Mouse (Mus musculus): Measurements from ENCODE around the gene Fancg. TPM values are rescaled to one million over a fixed set of nuclear protein-coding genes. Genes with fewer than 3 reads are reported as not detected.

The Fancg gene
- polyA plus RNA-seq, 1 experiment from 2014 or later, result 17.3 TPM

- ATAC-seq (no peak), DNase-seq (ENCODE audit: low spot score) (no peak)
- Histone ChIP-seq H3K4me2 (ENCODE audit: low read length) (peak overlapping the region; percentile 80), H3K9me3 (replicated peaks; ENCODE audit: control insufficient read depth, low read length) (no peaks in the 10 kb centered on the region), H3K9ac (ENCODE audit: low read length) (peak overlapping the region; percentile 96), H3K27me3 (replicated peaks; ENCODE audit: control insufficient read depth, insufficient read depth, low read length) (no peaks in the 10 kb centered on the region), H3K4me3 (ENCODE audit: low read depth, low read length) (peak overlapping the region; percentile 71; the same call in 1 of the 2 replicates), H3K4me1 (ENCODE audit: control insufficient read depth, insufficient read depth, low read length) (peaks cover 37% of the 10 kb centered on the region), H3K36me3 (ENCODE audit: control insufficient read depth, insufficient read depth, low read length) (peaks cover 40% of the 10 kb centered on the region), H3K27ac (ENCODE audit: low read depth, low read length) (peak overlapping the region; percentile 96)
- 84% methylated on average over 7 of the region's 7 CpGs for WGBS
These were observed 57.7 kb downstream of the Fancg start for GRCm38 (mm10) chr4:42952563-42952962.

Other genes starting within 250 kb of the Fancg start
- gene Ccl21a, start 236.5 kb downstream of the Fancg start, polyA plus RNA-seq (2014; fragmentation: Nextera tagmentation; extraction: Ambion mirVana), result 0.55 and 0.80 TPM in 2 replicates
- not detected in 2 replicates for gene Fam205a1, start 156.6 kb downstream of the Fancg start, polyA plus RNA-seq (2014; fragmentation: Nextera tagmentation; extraction: Ambion mirVana)
- 0.10 and 0.41 TPM in 2 replicates for gene Gm12394, start 153.7 kb downstream of the Fancg start, polyA plus RNA-seq (2014; fragmentation: Nextera tagmentation; extraction: Ambion mirVana)
- 0.64 and 0.98 TPM in 2 replicates for gene Fam205c, start 136.3 kb downstream of the Fancg start, polyA plus RNA-seq (2014; fragmentation: Nextera tagmentation; extraction: Ambion mirVana)
- 11.8 and 17.2 TPM in 2 replicates for gene Phf24, start 93.8 kb downstream of the Fancg start, polyA plus RNA-seq (2014; fragmentation: Nextera tagmentation; extraction: Ambion mirVana)
- 52.1 and 61.1 TPM in 2 replicates for gene Dnajb5, start 60.7 kb downstream of the Fancg start, polyA plus RNA-seq (2014; fragmentation: Nextera tagmentation; extraction: Ambion mirVana)
- 0.47 and 0.53 TPM in 2 replicates for gene 1700022I11Rik, start 40.9 kb downstream of the Fancg start, polyA plus RNA-seq (2014; fragmentation: Nextera tagmentation; extraction: Ambion mirVana)
- gene Vcp, start 10.0 kb downstream of the Fancg start, polyA plus RNA-seq (2014; fragmentation: Nextera tagmentation; extraction: Ambion mirVana), result 446 and 480 TPM in 2 replicates
- gene Pigo, start 15.3 kb upstream of the Fancg start, polyA plus RNA-seq (2014; fragmentation: Nextera tagmentation; extraction: Ambion mirVana), result 18.1 and 18.2 TPM in 2 replicates
- 302 and 334 TPM in 2 replicates for gene Stoml2, start 21.2 kb upstream of the Fancg start, polyA plus RNA-seq (2014; fragmentation: Nextera tagmentation; extraction: Ambion mirVana)
- gene Fam214b, start 35.7 kb upstream of the Fancg start, polyA plus RNA-seq (2014; fragmentation: Nextera tagmentation; extraction: Ambion mirVana), result 19.3 and 26.7 TPM in 2 replicates
- 8.1 and 12.3 TPM in 2 replicates for gene Unc13b, start 48.4 kb upstream of the Fancg start, polyA plus RNA-seq (2014; fragmentation: Nextera tagmentation; extraction: Ambion mirVana)